Mouse (Mus musculus): ENCODE measurements around the gene Htr2a.
A peak's percentile ranks its signal among the peaks of the same experiment; 100 is the strongest.

The Htr2a gene

DNA sequence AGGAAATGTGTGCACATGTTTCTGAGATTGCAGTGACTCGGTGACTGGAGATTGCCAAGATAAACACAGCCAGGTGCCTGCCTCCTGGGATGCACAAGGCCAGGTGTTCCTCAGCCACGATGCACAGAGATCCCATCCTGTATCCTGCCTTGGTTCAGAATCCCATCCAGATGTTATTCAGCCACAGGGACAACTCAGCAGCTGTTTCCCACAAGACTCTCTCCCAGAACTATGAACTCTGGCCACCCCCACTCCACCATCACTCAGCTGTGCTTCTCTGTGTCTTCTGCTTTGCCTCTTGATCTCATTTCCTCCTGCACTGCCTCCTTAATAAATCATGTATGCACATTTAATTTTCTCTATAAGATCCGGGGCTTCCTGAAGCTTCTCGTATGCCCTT is 56.1 kb downstream of the Htr2a start:
- DNase-seq (ENCODE audit: extremely low read depth, low read depth) = no peak

DNA sequence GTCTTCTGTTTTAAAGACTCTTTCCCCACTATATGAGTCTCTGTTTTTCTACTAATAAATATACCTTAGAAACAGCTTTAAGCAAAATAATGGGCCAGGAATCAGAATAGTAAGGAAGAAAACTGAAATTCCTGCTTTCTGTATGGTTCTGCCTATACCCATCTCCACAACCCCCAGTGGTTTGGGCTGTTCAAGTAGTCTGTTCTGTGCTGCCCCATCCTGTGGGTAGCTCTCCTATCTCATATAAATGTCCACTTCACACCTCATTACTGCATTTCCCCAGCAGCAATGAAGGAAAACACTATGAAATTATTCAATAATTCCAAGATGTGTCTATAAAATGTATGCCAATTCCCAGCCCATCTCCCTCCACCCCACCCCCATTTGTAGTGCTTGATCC is 56.8 kb downstream of the Htr2a start:
- no peak for DNase-seq (ENCODE audit: extremely low read depth, low read depth)

DNA sequence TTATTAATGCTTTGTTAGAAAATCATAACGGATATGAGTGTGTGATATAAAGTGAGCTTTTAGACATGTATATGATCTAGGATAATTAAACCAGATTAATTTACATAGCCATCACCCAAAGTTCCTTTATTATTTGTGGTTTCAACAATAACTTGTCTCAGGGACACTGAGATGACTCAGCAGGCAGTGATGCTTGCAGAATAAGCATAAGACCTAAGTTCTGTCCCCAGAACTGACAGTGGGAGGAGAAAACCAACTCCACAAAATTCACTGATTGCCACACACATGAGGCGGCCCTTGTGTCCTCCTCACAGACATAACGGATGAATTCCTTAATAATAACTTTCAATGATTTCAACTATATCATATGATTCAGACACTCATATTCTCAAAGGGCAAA is 58.6 kb downstream of the Htr2a start:
- no peak for DNase-seq (ENCODE audit: extremely low read depth, low read depth)

DNA sequence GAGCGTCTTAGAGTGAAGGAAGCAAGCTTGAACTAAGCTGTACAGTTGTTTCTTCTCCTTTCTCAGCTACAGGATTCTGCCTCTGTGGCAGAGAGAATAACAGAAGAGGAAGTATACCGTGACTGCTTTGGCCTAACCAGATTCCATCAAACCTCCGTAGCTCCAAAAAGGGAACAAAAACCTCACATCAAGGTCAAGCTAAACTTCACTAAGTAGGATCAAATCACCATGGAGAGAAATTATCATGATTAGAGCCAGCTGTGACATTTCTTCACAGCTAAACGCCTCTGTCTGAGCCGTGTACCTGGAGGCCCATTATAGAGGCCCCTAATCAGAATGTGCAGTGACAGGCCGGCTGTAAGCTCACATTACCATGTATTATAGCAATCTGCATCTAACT is 63.3 kb downstream of the Htr2a start:
- peak; percentile 75 for DNase-seq (ENCODE audit: extremely low read depth, low read depth)

GRCm38 (mm10) chr14:74709054-74709453 is 68.4 kb downstream of the Htr2a start:
- peak; percentile 47 for DNase-seq (ENCODE audit: extremely low read depth, low read depth)

GRCm38 (mm10) chr14:74723541-74723940 is 82.9 kb downstream of the Htr2a start:
- DNase-seq (ENCODE audit: extremely low read depth, low read depth) = no peak

DNA sequence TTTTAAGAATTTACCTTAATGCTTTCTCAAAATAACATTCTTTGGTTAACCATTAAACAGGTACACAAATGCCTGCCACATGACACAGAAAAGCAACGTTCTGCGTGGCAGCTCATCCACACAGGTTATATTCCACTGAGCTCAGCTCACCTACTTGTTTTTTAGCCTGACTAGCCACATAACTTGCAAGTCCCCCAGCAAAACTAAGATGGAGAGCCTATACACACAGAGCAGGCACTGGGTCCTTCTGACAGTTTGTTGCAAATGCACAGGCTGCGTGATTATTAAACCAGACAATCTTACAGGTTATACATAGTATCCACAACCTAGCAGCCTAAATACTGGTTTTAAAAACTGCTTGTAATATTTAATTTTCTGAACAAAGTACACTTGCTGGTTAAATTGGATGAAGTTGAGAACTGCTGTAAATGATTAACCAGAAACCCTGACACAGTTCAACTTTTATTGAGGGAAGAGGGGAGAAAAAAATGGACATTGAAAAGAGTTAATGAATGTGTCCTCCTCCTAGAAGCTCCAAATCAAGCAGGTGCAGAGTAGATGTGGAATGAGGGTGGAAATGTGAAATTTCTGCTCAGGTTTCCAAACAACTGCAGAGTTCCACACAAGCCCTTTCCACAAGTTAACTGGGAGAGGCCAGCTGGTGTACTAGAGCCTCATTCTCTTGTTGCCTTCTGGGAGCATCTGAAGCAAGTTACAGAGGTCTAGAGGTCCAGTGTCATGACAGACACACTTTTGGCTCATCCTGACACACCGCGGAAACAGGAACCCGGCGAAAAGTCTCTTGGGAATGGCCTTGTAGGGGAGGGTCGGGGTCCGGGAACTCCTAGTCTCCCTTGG is 90.8 kb downstream of the Htr2a start:
- no peak for DNase-seq (ENCODE audit: extremely low read depth, low read depth)

GRCm38 (mm10) chr14:74732079-74732783 is 91.6 kb downstream of the Htr2a start, which contains the start of gene Esd:
Esd (plus strand) TSS chr14:74732297.
- peak; percentile 84 for DNase-seq (ENCODE audit: extremely low read depth, low read depth)

- DNase-seq (ENCODE audit: extremely low read depth, low read depth) = peak; percentile 22
These were observed 92.8 kb downstream of the Htr2a start for GRCm38 (mm10) chr14:74733397-74733796.

- DNase-seq (ENCODE audit: extremely low read depth, low read depth) = no peak
These were observed 94.8 kb downstream of the Htr2a start for GRCm38 (mm10) chr14:74735471-74735870.

DNA sequence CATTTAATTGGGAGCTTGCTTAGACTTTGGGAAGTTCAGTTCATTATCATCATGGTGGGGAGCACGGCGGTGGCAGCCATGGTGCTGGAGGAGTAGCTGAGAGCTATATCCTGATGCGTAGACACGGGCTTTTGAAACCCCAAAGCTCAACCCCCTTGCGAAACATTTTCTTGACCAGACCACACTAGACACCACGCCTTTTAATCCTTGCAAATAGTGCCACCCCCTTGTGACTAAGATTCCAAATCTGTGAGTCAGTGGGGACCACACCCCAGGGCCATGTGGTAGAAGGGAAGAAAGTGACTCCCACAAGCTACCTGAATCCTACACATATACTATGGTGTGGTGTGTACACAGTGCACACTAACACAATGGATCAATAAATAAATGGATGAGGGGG is 96.2 kb downstream of the Htr2a start:
- DNase-seq (ENCODE audit: extremely low read depth, low read depth) = no peak
